Mouse (Mus musculus): Measurements from ENCODE around the gene Skint5. TPM values are rescaled to one million over a fixed set of nuclear protein-coding genes. Genes with fewer than 3 reads are reported as not detected.

Gene Skint5
- polyA plus RNA-seq (2015; fragmentation: Nextera tagmentation; extraction: Ambion mirVana), result not detected in 2 replicates

GRCm38 (mm10) chr4:113999403-113999802 is at the start of gene Skint5:
Skint5 (minus strand) TSS chr4:113999503.

Other genes with a start within 250 kb of the Skint5 start
- not detected in 2 replicates for gene Skint11, start 163.9 kb upstream of the Skint5 start, polyA plus RNA-seq (2015; fragmentation: Nextera tagmentation; extraction: Ambion mirVana)

Measured in neural tube, postnatal 0 days (tissue).